Mouse (Mus musculus) inflammation-experienced regulatory T-cells, adult 16 weeks (primary cell): ENCODE measurements around the gene Srd5a2. TPM values are rescaled to one million over a fixed set of nuclear protein-coding genes. Genes with fewer than 3 reads are reported as not detected.

ENCODE experiments used
- polyA plus RNA-seq: library from polyadenylated mRNA; unstranded; fragments of 100-300 nt; shearing (Covaris generic); gene quantifications from one replicate; pipeline ENCODE4 v1.2.1, GENCODE M21; 2017

The Srd5a2 gene
- not detected for polyA plus RNA-seq

DNA sequence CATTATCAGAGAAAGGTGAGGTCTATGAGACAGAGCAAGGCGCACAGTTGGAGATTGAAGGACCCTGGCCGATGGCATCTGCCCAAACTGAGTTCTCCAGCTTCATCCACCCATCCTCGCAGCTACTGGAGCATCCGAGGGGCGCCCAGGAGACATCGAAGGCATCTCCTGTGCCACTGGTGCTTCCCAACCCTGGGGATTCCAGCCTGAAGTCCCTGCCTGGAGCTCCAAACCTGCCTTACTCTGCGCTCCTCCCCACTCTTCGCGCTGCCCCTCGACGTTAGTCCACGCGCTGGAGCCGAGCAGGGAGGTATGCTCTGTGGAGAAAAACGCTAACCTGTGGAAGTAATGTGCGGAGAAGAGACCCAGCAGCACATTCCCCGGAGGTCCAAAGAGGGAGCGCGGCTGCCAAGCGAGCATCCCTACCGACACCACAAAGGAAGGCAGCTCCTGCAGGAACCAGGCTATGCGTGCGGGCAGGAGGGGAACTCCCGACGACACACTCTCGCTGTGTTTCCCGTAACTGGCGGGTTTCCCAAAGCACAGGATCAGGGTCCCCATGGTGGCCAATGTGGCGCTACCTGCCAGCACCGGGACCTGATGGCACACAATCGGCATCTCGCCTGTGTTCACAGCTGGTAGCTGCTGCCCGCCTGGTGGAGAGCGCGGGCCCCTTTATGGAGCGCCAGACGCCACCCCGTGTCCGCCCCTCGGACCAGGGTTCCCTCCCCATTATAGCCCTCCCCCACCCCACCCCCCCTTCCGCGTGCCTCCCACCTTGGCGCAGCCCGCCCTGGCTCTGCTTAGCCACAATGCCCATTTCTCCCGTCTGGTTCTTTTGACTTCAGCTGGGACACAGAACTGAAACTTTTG lies at the start of gene Srd5a2:
TSS of gene Srd5a2 (minus strand) at position 707 of the 873 bp plus-strand sequence.

Other genes starting within 250 kb of the Srd5a2 start
- 97.0 TPM for gene Ehd3, start 243.8 kb downstream of the Srd5a2 start, polyA plus RNA-seq
- gene Xdh, start 97.7 kb downstream of the Srd5a2 start, polyA plus RNA-seq, result 63.8 TPM
- gene Memo1, start 247.6 kb upstream of the Srd5a2 start, polyA plus RNA-seq, result 43.4 TPM